Mouse (Mus musculus): ENCODE results near the gene Ythdf1.

Ythdf1 gene

GRCm38 (mm10) chr2:180920810-180921400 is at the start of gene Ythdf1:
Gene Ythdf1 (minus strand): TSS chr2:180920949.
- in situ Hi-C loops (cut with MboI, MseI), result loop anchor here in 1 of 2 experiments (5.0 kb wide), 1 partner anchor 41 kb away; no protein-coding TSS in a partner anchor

DNA sequence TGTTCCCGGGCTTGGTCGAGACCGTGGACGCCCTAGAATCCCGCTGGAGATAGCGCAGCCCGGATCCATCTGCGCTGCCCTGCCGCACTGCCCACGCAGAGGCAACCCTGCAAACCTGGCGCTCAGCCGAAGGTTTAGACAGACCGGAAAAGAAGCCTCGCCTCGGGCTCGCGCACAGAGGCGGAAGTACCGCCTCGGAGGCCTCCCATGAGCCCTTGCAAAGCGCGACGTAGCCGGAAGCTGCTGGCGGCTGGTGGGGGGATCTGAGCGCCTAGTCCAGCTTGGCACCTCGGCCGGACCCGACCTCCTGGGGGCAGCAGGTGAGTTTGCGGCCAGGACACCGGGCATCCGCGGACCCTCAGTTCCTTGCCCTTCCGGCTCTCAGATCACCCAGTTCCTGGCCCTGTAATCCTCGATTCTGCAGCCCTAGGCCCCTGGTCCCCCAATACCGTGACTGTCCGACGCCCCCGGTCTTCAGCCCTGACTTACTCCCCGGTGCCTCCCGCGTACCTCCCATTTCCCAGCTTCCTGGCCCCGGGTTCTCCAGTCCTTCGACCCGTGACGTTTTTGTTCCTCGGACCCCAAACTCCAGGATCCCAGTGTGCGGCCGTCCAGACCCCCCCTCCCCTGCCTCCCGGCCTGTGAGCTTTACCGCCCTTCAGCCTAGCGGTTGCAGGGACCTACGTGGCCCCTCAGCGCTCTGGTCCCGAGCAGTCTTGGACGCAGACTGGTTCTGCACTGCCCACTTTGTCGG is 46.4 kb upstream of the Ythdf1 start, which contains the start of gene Arfgap1:
Gene Arfgap1 (plus strand): TSS at position 216 of the 754 bp plus-strand sequence.
- in situ Hi-C loops (cut with MboI, MseI), result no loop called here

- in situ Hi-C loops (cut with MboI, MseI), result no loop called here
Observed at GRCm38 (mm10) chr2:180966092-180966882, 45.5 kb upstream of the Ythdf1 start.

DNA sequence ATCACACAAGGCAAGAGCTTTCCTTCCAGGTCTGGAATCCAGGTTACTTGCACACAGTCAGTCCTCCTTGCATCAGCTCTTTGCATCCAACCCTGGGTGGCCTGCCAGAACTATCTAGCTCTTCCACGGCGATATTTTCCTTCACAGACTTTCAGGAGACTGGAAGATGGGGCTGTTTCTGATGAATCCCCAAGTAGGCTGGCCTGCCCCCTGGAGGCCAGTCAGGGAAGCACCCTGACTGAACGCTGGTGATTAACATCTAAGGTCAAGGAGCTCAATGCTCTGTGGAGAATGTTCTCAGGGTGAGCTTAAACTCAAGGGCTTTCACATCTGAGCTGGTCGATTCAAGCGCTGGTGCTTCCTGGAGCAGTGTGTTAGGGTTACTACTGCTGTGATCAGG is 43.2 kb upstream of the Ythdf1 start:
- in situ Hi-C loops (cut with MboI, MseI), result loop anchor here (5.0 kb wide), 2 partner anchors 37 to 42 kb away; partner anchors contain the start of genes Birc7 (in 1 of the 2) and Ythdf1 (in 1 of the 2)

DNA sequence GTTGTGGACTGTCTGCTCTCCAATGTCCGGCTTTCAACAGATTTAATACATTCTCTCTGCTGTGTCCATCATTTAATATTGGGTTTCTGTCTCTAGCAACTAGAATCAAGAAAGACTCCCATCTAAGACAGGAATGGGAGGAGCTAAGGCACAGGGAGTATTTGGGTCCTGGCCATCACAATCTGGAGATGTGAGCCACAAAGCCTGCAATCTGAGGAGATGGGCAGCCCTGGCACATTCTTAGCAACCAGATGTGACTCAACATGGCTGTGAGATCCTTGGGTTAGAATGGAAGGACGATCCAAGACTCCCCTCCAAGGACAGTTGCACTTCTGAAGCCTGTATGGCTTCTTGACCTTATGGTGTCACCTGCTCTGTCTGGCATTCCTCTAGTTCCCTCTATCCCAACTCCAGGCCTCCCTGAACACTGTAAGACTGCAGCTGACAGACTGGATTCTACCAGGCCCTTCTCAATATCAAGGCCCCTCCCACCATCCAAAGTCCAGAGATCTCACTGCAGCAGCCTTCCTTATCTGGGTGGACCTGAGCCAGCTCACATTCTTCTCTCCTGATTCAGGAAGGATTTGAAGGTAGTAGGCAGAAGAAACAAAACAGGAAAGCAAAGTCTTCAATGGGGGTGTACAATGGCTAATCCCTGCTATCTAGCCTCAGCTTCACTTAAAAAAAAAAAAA is 42.0 kb upstream of the Ythdf1 start:
- in situ Hi-C loops (cut with MboI, MseI), result loop anchor here (5.0 kb wide), 2 partner anchors 35 to 40 kb away; partner anchors contain the start of genes Birc7 (in 1 of the 2) and Ythdf1 (in 1 of the 2)

- in situ Hi-C loops (cut with MboI, MseI), result loop anchor here (5.0 kb wide), 2 partner anchors 33 to 38 kb away; partner anchors contain the start of genes Birc7 (in 1 of the 2) and Ythdf1 (in 1 of the 2)
Observed at GRCm38 (mm10) chr2:180960187-180960586, 39.4 kb upstream of the Ythdf1 start.

DNA sequence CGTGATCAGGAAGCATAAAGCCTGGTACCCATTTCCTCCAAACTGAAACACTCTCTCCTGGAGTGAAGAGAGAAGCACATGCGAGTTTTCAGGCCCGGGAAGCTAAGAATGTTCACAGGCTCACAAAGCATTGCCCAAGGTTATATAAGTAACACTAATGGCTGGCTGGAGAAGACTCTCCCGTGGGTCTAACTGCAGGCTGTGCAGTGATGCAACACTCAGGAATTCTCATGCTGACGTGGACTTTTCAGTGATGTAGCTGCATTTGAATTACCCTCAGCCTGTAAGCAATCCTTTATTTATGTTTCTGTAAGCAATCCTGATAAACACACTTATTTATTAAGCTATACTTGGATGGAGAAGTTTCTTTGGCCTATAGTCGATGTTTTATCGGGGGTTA is 38.9 kb upstream of the Ythdf1 start:
- in situ Hi-C loops (cut with MboI, MseI), result loop anchor here (5.0 kb wide), 2 partner anchors 32 to 37 kb away; partner anchors contain the start of genes Birc7 (in 1 of the 2) and Ythdf1 (in 1 of the 2)

DNA sequence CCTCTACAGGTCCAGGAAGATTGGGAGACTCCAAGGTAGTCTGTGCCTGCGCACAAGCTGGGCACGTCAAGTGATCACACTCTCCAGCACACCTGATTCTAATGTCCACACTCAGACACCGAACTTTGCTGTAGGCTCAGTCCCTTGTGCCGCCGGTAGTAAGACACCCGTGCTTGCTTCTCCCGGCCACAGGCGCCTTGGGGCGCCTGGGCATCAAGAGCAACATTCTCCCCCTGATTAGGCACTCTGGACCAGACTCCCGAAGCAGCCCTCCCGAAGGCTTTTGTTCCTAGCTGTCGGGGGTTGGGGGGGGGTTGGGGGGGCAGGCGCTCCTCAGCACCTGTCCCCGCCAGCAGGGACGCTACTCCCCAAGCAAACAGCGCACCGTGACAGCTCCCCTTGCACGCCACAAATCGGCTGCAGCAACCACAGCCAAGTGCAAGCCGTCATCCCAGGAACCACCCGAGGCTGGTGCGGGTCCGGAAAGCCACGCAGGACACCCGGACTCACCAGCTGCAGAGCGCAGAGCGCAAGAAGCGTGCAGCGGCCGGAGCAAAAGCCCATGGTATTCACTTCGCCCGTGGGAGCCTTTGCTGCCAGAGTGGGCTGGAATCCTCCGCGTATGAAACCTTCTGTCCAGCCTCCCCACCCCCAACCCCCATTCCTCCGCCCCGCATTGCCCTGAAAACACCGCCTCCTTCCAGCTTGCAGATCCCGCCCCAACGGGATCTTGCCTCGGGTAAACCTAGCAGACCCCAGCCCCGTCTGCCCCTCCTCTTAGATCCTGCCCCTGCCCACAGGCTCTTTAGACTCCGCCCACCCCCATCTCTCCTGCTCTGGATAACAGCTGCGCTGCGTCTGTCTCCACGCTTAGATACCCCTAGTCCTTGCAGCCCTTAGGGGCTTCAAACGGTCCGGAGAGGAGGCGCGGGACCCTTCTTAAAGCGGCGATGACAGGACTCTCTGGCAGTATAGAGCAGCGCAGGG is 33.6 kb upstream of the Ythdf1 start, which contains the start of gene Nkain4:
Gene Nkain4 (minus strand): TSS at position 639 of the 987 bp plus-strand sequence.
- in situ Hi-C loops (cut with MboI, MseI), result no loop called here

DNA sequence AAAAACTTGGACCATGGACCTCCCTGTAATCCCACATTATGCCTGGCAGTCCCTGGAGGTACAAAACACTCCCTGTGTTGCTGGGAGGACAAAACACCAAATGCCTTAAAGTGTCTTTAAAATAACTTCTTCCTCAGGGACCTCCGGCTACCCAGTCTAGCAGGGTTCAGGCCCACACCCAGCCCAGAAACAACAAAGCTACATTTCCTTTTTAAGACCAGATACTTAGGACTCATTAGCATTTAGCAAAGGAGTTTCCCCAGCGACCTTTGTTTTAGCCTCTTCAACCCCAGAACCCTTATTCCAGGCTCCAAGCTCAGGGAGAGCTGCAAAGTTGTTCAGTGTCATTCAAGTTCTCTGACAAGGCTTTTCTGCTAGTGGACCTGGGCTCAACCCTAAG is 32.9 kb upstream of the Ythdf1 start:
- in situ Hi-C loops (cut with MboI, MseI), result no loop called here

DNA sequence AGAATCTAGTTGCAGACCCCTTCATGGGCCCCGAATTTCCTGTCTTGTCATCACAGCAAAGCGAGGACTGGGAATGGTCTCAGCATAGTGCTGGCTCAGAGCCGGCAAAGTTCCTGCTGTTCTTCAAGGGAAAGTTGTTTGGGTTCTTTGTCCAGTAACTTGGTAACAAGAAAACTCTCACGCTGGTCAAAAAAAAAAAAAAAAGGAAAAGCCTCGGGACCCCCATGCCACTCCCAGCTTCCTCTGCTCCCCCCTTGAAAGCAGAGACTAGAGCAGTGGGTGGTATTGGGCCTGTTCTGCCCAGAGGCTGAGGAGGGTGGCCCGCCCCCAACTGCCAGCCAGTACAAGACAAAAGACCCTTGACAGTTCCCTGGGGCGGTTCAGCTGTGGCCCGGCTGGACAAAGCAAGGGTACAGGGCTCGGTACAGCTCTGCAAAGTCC is 32.0 kb upstream of the Ythdf1 start:
- in situ Hi-C loops (cut with MboI, MseI), result no loop called here

GRCm38 (mm10) chr2:180949947-180950346 is 29.2 kb upstream of the Ythdf1 start:
- in situ Hi-C loops (cut with MboI, MseI), result no loop called here

DNA sequence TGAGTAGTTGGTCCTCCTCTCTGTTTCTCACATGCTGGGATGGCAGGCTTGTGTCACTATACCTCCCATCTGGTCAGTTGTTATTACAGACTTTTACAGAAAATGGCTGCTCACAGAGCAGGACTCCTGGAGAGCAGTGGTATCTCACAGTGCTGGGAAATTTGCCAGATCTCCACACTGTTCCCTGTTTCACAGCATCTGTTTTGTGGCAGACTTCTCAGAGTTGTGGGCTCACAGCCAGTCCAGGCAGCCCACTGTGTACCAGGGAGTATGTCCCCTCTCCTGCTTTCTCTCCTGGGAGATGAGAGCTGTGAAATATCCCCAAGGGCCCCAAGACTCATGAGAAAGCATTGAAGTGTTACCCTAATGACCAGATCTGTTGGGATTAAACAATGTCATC is 21.1 kb upstream of the Ythdf1 start:
- in situ Hi-C loops (cut with MboI, MseI), result no loop called here

GRCm38 (mm10) chr2:180940187-180940586 is 19.4 kb upstream of the Ythdf1 start:
- in situ Hi-C loops (cut with MboI, MseI), result no loop called here

- in situ Hi-C loops (cut with MboI, MseI), result no loop called here
Observed at GRCm38 (mm10) chr2:180932418-180932817, 11.7 kb upstream of the Ythdf1 start.

DNA sequence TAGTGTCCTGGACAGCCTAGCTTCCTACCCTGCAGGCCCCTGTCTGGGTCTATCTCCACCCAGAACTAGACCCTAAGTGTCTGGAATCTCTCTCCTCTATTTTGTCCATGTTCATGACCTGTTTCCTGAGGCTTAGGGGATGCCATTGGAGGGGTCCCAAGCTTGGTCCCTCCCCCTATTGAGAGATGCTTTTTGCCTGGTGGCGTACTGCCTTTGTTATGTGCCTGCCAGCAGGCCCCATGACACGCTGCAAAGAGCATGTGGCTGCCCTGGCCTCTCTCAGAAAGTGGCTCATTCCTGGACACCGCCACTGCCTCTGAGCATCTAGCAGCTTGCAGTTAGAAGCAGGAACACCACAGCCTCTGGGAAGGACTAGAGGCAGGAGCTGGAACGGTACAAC is 8.0 kb upstream of the Ythdf1 start, which contains the start of gene Birc7:
Gene Birc7 (plus strand): TSS at position 301 of the 400 bp plus-strand sequence.
- in situ Hi-C loops (cut with MboI, MseI), result loop anchor here in 1 of 2 experiments (5.0 kb wide), 1 partner anchor 34 kb away; no protein-coding TSS in a partner anchor

DNA sequence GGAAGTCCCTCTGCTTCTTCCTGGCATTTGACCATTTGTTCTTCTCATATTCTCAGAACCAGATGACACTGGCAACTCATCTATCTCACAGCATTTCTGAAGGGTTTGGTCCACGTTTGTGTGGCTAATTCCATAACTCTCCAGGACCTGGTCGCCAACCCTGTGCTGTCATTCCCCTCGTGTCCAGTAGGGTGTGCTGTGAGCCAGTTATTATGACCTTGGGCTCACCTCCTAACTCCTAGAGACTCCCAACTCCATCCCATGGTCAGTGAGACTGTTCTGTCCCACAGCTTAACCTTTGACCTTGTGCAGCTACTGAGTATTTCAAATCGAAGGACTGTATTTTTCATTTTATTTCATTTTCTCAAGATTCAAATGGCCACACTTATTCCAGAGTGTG is 4.4 kb upstream of the Ythdf1 start:
- in situ Hi-C loops (cut with MboI, MseI), result loop anchor here in 1 of 2 experiments (5.0 kb wide), 1 partner anchor 37 kb away; no protein-coding TSS in a partner anchor

DNA sequence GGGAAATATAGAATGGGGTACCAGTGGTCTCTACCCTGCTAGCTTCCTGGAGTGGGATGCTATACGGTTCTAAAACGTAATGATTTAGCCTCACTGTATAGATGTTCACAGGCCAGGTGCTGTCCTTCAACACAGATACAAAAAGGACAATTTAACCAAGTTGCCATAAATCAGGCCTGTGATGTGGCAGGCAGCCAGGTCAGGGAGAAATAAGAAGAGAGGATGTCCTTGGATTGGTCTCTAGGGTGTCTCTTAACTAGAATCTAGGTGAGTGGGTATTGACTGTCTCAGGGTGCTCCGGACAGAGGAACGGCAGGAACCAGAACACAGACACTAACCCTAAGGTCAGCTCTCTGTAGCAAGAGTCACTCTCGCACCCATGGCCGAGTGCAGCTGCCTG is 2.0 kb upstream of the Ythdf1 start:
- in situ Hi-C loops (cut with MboI, MseI), result loop anchor here in 1 of 2 experiments (5.0 kb wide), 1 partner anchor 40 kb away; no protein-coding TSS in a partner anchor

- in situ Hi-C loops (cut with MboI, MseI), result loop anchor here in 1 of 2 experiments (5.0 kb wide), 1 partner anchor 42 kb away; no protein-coding TSS in a partner anchor
Observed at GRCm38 (mm10) chr2:180919913-180920809, 588 bp downstream of the Ythdf1 start.
